Mouse (Mus musculus) embryonic facial prominence, embryonic 14.5 days (tissue): ENCODE measurements around the gene Rab3gap2. TPM values are rescaled to one million over a fixed set of nuclear protein-coding genes. Genes with fewer than 3 reads are reported as not detected.

Experiments
- ATAC-seq: fragments of 200-750 bp; cut with Nextera tagmentation; 2 replicates; pipeline ENCODE4 v1.8.0; 2017; ENCODE audit warnings: low read depth, moderate number of reproducible peaks, moderate TSS enrichment
- DNase-seq: peaks from one replicate; pipeline ENCODE4 v3.0.0-alpha.2; 2015; ENCODE audit warnings: low spot score
- H3K27ac ChIP-seq: fragments of 300-500 bp; sonication (generic); replicated peaks from 2 replicates; pipeline ENCODE4 v1.5.1; 2014; ENCODE audit warnings: low read depth, mild to moderate bottlenecking, low read length, moderate library complexity
- H3K27me3 ChIP-seq: fragments of 300-500 bp; sonication (generic); replicated peaks from 2 replicates; pipeline ENCODE4 v1.6.1; 2014; ENCODE audit warnings: low read length; ENCODE audit not compliant: control insufficient read depth, insufficient read depth
- H3K36me3 ChIP-seq: fragments of 300-500 bp; sonication (generic); 2 replicates; pipeline ENCODE4 v1.6.1; 2014; ENCODE audit warnings: low read length, mixed read lengths; ENCODE audit not compliant: control insufficient read depth, insufficient read depth
- H3K4me1 ChIP-seq: fragments of 300-500 bp; sonication (generic); 2 replicates; pipeline ENCODE4 v1.6.1; 2014; ENCODE audit warnings: antibody characterized with exemption, low read length; ENCODE audit not compliant: control insufficient read depth, insufficient read depth
- H3K4me2 ChIP-seq: fragments of 300-500 bp; sonication (generic); 2 replicates; pipeline ENCODE4 v1.6.1; 2014; ENCODE audit warnings: low read depth, mild to moderate bottlenecking, low read length, moderate library complexity, mixed read lengths
- H3K4me3 ChIP-seq: fragments of 300-500 bp; sonication (generic); 2 replicates; pipeline ENCODE4 v1.5.1; 2014; ENCODE audit warnings: low read depth, mild to moderate bottlenecking, low read length
- H3K9ac ChIP-seq: fragments of 300-500 bp; sonication (generic); 2 replicates; pipeline ENCODE4 v1.6.1; 2014; ENCODE audit warnings: low read depth, mild to moderate bottlenecking, low read length, moderate library complexity, mixed read lengths
- H3K9me3 ChIP-seq: fragments of 300-500 bp; sonication (generic); 2 replicates; pipeline ENCODE4 v1.6.1; 2016; ENCODE audit warnings: low read length; ENCODE audit not compliant: control insufficient read depth
- WGBS: fragments of 180-500 bp; shearing (Covaris S2); extraction: QIAGEN DNeasy Blood & Tissue Kit; methylation state at CpG from one replicate; pipeline ENCODE4 v1.1.7; 2014; 5-methylcytosine and 5-hydroxymethylcytosine counted together
- polyA plus RNA-seq: library from polyadenylated mRNA; unstranded; fragments of >200 nt; fragmentation: Nextera tagmentation; extraction: Ambion mirVana; gene quantifications from 2 replicates; pipeline ENCODE4 v1.2.1, GENCODE M21; 2014

Rab3gap2 gene
- polyA plus RNA-seq, 1 experiment from 2014 or later: 24.2 TPM

DNA sequence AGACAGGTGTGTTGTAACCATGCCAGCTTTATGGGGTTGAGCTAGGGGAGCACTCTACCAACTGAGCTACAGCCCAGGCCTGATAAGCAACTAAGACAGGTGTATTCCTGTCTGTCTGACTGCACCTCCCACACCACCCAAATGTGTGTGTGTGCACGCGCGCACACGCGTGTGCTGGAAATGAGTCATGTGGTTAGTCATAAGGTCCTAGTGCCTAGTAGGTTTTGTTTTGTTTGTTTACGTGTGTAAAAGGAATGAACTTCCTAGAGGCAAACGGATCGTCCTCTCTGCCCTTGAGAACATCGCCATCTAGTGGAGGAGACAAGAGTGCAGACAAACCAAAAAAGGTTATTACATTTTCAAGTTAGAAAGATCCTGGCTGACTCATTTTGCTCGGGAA lies 10.4 kb upstream of the Rab3gap2 start:
- ATAC-seq: peak; percentile 63
- H3K4me2 ChIP-seq: no peak overlapping the region

DNA sequence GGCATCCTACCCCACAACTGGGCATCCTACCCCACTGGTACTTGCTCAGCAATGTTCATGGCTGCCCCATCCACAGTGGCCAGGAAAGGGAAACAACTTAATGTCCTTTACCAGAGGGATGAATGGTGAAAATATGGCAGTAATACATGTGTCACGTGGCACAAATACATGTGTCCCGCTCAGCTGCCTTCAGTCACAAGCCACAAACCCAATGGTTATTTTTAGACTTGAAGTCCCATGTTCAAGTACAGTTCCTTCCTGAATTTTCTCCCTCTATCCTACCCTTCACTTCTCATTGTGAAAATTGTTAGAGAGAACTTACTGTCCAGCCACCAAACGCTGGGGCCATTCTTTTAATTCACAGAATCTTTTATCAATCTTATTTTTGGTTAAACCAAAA lies 7.6 kb upstream of the Rab3gap2 start:
- Histone ChIP-seq H3K9me3 (no peaks in the 10 kb centered on the region), H3K36me3 (no peaks in the 10 kb centered on the region), H3K4me2 (no peak overlapping the region), H3K27me3 (no peaks in the 10 kb centered on the region), H3K4me1 (peaks cover 4% of the 10 kb centered on the region; the same call in 1 of the 2 replicates), H3K4me3 (no peak overlapping the region), H3K27ac (no peak overlapping the region), H3K9ac (no peak overlapping the region)
- ATAC-seq: no peak
- DNase-seq: no peak
- 78% methylated on average over 3 of the region's 3 CpGs for WGBS

More for the DNA sequence above, 10.4 kb upstream of the Rab3gap2 start:
- peak; percentile 84 for DNase-seq
- H3K4me1 ChIP-seq: no peaks in the 10 kb centered on the region
- H3K9ac ChIP-seq: no peak overlapping the region
- H3K27me3 ChIP-seq: no peaks in the 10 kb centered on the region
- no peak overlapping the region for H3K4me3 ChIP-seq
- WGBS: 7% methylated on average over 10 of the region's 10 CpGs
- no peaks in the 10 kb centered on the region for H3K9me3 ChIP-seq
- no peaks in the 10 kb centered on the region for H3K36me3 ChIP-seq
- no peak overlapping the region for H3K27ac ChIP-seq

DNA sequence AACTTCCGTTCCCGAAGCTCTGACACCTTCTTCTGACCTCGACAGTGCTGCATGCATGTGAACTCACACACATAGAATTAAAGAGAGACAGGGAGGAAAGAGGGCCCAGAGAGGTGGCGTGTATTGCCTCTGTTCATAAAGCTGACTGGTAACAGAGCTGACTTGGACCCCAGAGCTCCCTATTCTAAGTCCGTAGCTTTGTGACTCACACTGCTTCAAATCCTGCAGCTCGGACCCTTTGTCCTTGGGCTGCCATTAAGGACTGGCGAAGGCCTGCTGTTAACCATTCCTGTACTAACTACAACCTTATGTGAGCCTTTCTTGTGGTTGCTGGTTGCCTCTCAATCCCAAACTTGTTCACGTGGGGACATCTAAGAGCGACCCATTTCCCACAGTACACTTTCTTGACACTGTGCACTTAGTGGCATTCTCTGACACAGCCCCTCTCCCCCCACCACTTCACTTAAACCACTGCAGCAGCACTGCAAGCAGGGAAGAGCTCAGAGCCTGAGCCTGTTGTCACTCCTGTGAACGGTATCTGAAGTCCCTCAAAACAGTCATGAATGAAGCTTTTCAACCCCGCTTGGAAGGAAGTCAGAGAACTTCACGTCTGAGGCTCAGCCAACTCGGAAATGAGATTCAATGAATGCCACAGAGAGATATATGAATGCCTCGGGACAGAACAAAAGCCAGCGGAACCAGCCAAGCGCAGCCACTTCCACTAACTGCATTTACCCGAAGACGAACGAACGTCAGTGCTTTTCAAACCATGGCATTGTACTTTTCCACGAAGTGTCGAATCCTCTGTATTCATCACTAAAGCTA lies 3.1 kb upstream of the Rab3gap2 start:
- Histone ChIP-seq H3K4me3 (no peak overlapping the region), H3K9ac (peak overlapping the region; percentile 19; the same call in 1 of the 2 replicates), H3K9me3 (no peaks in the 10 kb centered on the region), H3K27ac (peak overlapping the region; percentile 21; the same call in 1 of the 2 replicates), H3K4me2 (no peak overlapping the region; the same call in 1 of the 2 replicates), H3K4me1 (peaks cover 18% of the 10 kb centered on the region; the same call in 1 of the 2 replicates), H3K27me3 (no peaks in the 10 kb centered on the region), H3K36me3 (no peaks in the 10 kb centered on the region)
- DNase-seq (peak; percentile 37), ATAC-seq (no peak)
- WGBS: 43% methylated on average over 22 of the region's 22 CpGs

DNA sequence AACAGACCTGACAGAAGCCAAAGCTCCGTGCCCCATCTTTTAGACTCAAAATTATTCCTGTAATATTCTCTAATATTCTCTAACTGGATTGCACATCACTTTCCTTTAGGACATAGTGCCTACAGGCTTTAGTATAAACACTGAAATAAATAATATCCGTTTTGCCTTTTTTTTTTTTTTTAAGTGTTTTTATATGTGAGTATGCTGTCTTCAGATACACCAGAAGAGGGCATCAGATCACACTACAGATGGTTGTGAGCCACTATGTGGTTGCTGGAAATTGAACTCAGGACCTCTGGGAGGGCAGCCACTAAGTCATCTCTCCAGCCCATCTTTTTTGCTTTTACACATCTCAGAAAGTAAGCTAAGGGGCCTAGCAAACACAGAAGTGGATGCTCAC lies 1.9 kb upstream of the Rab3gap2 start:
- DNase-seq: no peak
- Histone ChIP-seq H3K9me3 (no peaks in the 10 kb centered on the region), H3K4me1 (peaks cover 18% of the 10 kb centered on the region; the same call in 1 of the 2 replicates), H3K4me2 (no peak overlapping the region), H3K9ac (no peak overlapping the region), H3K36me3 (no peaks in the 10 kb centered on the region), H3K27ac (no peak overlapping the region), H3K27me3 (no peaks in the 10 kb centered on the region), H3K4me3 (no peak overlapping the region)
- ATAC-seq: no peak
- 84% methylated on average over 2 of the region's 2 CpGs for WGBS

DNA sequence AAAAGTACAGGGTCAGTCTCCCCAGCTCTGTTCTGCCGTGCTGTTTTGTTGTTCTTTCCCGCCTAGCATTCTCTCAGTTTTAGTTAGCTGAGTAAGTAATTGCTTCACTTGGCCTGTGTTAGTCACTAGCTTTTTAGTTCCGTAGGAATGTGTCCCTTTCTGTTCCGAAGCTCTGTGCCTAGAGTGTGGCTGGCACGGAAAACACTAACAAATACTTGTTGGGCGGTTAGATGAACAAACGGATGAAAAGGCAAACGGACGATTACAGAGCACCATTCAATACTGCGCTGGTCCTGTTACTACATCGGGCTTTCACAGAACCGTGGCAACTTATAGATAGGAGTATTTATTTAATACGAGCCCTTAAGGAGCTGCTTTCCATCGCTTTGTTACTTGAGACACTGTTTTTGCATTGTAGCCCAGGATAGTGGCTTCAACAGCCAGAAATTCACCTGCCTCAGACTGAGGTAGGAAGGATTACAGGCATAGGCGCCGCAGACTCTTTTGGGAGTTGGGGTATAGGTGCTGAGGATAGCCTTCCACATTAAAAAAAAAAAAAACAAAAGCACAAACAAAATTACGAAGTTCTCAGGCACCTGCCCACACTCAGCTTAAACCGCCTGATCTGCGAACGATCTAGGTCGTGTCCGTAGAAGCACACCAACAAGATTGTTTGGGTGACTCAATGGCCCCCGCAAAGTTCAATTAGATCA lies 565 bp upstream of the Rab3gap2 start:
- Histone ChIP-seq H3K4me2 (peak overlapping the region; percentile 86), H3K9ac (peak overlapping the region; percentile 69), H3K27me3 (no peaks in the 10 kb centered on the region), H3K36me3 (peaks cover 4% of the 10 kb centered on the region; the same call in 1 of the 2 replicates), H3K4me3 (peak overlapping the region; percentile 96), H3K27ac (peak overlapping the region; percentile 71), H3K4me1 (peaks cover 18% of the 10 kb centered on the region; the same call in 1 of the 2 replicates), H3K9me3 (no peaks in the 10 kb centered on the region)
- 4% methylated on average over 23 of the region's 23 CpGs for WGBS
- DNase-seq (peak; percentile 33), ATAC-seq (0 out of 2 replicates have a peak, but pooled peaks have one; percentile 5)

DNA sequence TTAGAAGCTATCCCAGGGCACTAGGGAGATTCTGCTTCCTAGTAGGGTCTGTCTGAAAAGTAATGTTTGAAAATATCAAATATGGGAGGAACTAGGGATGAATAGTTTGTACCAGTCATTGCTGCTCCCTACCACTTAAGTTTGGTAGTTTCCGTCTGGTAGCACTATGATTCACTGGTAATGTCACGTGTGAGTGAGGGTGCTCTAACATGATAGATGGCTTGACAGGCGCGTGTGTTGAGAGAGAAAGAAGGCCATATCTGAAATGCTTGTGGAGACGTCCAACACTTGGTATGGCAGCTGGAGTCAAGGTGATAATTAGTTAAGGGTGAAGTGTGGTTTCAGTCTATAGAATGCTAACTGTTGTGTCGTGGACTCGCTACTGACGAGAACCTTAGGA lies 1.2 kb downstream of the Rab3gap2 start:
- H3K4me3 ChIP-seq: peak overlapping the region; percentile 96

DNA sequence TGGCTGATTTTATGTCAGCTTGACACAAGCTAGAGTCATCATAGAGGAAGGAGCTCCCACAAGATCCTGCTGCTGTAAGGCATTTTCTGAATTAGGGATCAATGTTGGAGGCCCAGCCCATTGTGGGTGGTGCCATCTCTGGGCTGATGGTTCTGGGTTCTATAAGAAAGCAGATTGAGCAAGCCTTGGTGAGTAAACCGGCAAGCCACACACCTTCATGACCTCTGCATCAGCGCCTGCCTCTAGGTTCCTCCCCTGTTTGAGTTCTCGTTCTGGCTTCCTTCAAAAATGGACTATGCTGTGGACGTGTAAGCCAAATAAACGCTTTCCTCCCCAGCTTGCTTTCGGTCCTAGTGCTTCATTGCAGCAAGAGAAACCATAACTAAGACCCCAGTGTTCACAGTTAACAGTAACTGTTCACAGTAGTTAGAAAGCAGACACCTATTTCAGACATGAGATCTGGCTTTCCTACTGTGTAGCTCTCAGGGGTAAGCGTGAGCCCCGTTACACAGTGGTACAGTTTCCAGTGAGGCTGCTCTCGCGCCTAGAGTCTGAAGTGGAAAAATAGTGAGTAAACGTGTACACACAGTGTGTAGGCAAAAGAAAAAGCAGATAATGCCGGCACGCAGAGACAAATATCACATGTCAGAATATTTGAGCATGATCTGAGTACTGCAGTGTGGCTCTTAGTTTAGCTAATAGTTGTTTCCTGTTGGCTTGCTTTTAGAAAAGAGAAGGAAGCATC lies 4.1 kb downstream of the Rab3gap2 start:
- 87% methylated on average over 13 of the region's 13 CpGs for WGBS
- no peaks in the 10 kb centered on the region for H3K27me3 ChIP-seq
- H3K9ac ChIP-seq: no peak overlapping the region

More for the DNA sequence above, 1.2 kb downstream of the Rab3gap2 start:
- ATAC-seq (no peak), DNase-seq (no peak)
- Histone ChIP-seq H3K36me3 (peaks cover 4% of the 10 kb centered on the region; the same call in 1 of the 2 replicates), H3K27me3 (no peaks in the 10 kb centered on the region), H3K9me3 (no peaks in the 10 kb centered on the region), H3K4me1 (peaks cover 18% of the 10 kb centered on the region; the same call in 1 of the 2 replicates), H3K27ac (no peak overlapping the region), H3K9ac (peak overlapping the region; percentile 92), H3K4me2 (peak overlapping the region; percentile 86)
- 77% methylated on average over 8 of the region's 8 CpGs for WGBS

DNA sequence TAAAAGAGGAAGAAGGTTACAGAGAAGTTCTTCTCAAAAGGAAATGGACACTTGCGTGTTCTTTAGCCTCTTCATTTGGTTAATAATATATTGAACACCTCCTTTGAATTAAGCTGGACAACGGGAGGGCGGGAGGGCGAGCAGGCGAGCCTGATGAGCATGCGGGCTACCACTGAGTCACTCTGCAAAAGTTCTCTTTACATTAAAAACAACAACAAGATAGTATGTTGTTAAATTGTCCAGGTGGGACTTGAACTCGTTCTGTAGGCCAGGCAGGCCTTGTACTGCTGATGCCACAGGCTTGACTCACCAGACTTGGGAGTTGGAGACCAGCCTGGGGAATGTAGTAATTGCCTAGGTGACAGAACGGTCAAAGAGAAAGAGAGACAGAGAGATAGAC lies 4.8 kb downstream of the Rab3gap2 start:
- Histone ChIP-seq H3K9ac (no peak overlapping the region), H3K36me3 (peaks cover 4% of the 10 kb centered on the region; the same call in 1 of the 2 replicates), H3K9me3 (no peaks in the 10 kb centered on the region), H3K4me1 (peaks cover 11% of the 10 kb centered on the region; the same call in 1 of the 2 replicates), H3K27ac (no peak overlapping the region), H3K4me3 (no peak overlapping the region), H3K27me3 (no peaks in the 10 kb centered on the region), H3K4me2 (no peak overlapping the region)
- no peak for ATAC-seq
- 95% methylated on average over 8 of the region's 8 CpGs for WGBS
- DNase-seq: no peak

More for the DNA sequence above, 4.1 kb downstream of the Rab3gap2 start:
- Histone ChIP-seq H3K4me1 (peaks cover 12% of the 10 kb centered on the region; the same call in 1 of the 2 replicates), H3K9me3 (no peaks in the 10 kb centered on the region), H3K27ac (no peak overlapping the region), H3K4me2 (no peak overlapping the region), H3K36me3 (peaks cover 4% of the 10 kb centered on the region; the same call in 1 of the 2 replicates), H3K4me3 (no peak overlapping the region)
- ATAC-seq: no peak
- DNase-seq: no peak
